Mouse (Mus musculus) adrenal gland, postnatal 14 days (tissue): ENCODE results near the gene Ndufa11. TPM values are rescaled to one million over a fixed set of nuclear protein-coding genes. Genes with fewer than 3 reads are reported as not detected.

Source experiments
- DNase-seq: peaks from one replicate; pipeline ENCODE4 v3.0.0; 2021; ENCODE audit warnings: mixed read lengths
- total RNA-seq: library from RNA; stranded (reverse); gene quantifications from 2 replicates; pipeline ENCODE4 v1.2.3, GENCODE M21; 2021

Gene Ndufa11
- total RNA-seq, 1 experiment from 2014 or later = 386 TPM

GRCm38 (mm10) chr17:56758132-56758531 is 40.6 kb downstream of the Ndufa11 start:
- peak; percentile 90 for DNase-seq

- DNase-seq = no peak
These were observed 41.7 kb downstream of the Ndufa11 start for GRCm38 (mm10) chr17:56759261-56759660.

GRCm38 (mm10) chr17:56761077-56761476 is 43.5 kb downstream of the Ndufa11 start:
- no peak for DNase-seq

- peak; percentile 94 for DNase-seq
These were observed 44.4 kb downstream of the Ndufa11 start for GRCm38 (mm10) chr17:56761991-56762410.

- DNase-seq = peak; percentile 70
These were observed 45.5 kb downstream of the Ndufa11 start for GRCm38 (mm10) chr17:56762769-56763731.

- DNase-seq = no peak
These were observed 46.2 kb downstream of the Ndufa11 start for GRCm38 (mm10) chr17:56763741-56764250.

GRCm38 (mm10) chr17:56764474-56765354 is 47.1 kb downstream of the Ndufa11 start, which contains the start of gene Dus3l:
Gene Dus3l, plus strand, starts transcription at chr17:56764757.
- DNase-seq = peak; percentile 90

- DNase-seq = no peak
These were observed 47.9 kb downstream of the Ndufa11 start for GRCm38 (mm10) chr17:56765431-56765830.

GRCm38 (mm10) chr17:56766631-56767405 is 49.3 kb downstream of the Ndufa11 start:
- no peak for DNase-seq

GRCm38 (mm10) chr17:56767531-56768135 is 50.1 kb downstream of the Ndufa11 start:
- no peak for DNase-seq

GRCm38 (mm10) chr17:56768941-56769340 is 51.4 kb downstream of the Ndufa11 start:
- no peak for DNase-seq

- no peak for DNase-seq
These were observed 52.4 kb downstream of the Ndufa11 start, which contains the start of gene Prr22 for GRCm38 (mm10) chr17:56769950-56770349. Gene Prr22, plus strand, starts transcription at chr17:56770250.

Other genes starting within 250 kb of the Ndufa11 start
- 97.0 and 102 TPM in 2 replicates for gene Ptprs, start 241.3 kb upstream of the Ndufa11 start, total RNA-seq
- gene Znrf4, start 205.3 kb upstream of the Ndufa11 start, total RNA-seq = not detected in 2 replicates
- 0.70 and 1.3 TPM in 2 replicates for gene Gm20219, start 163.4 kb upstream of the Ndufa11 start, total RNA-seq
- 112 and 141 TPM in 2 replicates for gene Safb2, start 133.2 kb upstream of the Ndufa11 start, total RNA-seq
- 104 and 121 TPM in 2 replicates for gene Safb, start 132.9 kb upstream of the Ndufa11 start, total RNA-seq
- 450 and 452 TPM in 2 replicates for gene 2410015M20Rik, start 108.0 kb upstream of the Ndufa11 start, total RNA-seq
- gene Rpl36, start 104.4 kb upstream of the Ndufa11 start, total RNA-seq = 845 and 964 TPM in 2 replicates
- 332 and 338 TPM in 2 replicates for gene Lonp1, start 90.9 kb upstream of the Ndufa11 start, total RNA-seq
- 1.8 and 2.0 TPM in 2 replicates for gene Catsperd, start 89.6 kb upstream of the Ndufa11 start, total RNA-seq
- gene Ranbp3, start 44.5 kb upstream of the Ndufa11 start, total RNA-seq = 59.4 and 63.8 TPM in 2 replicates
- gene Vmac, start 255 bp downstream of the Ndufa11 start, total RNA-seq = 22.3 and 23.9 TPM in 2 replicates
- gene Nrtn, start 39.8 kb downstream of the Ndufa11 start, total RNA-seq = 4.5 and 4.8 TPM in 2 replicates
- 29.1 and 37.2 TPM in 2 replicates for gene Dus3l, start 47.0 kb downstream of the Ndufa11 start, total RNA-seq
- 0.30 and 1.0 TPM in 2 replicates for gene Prr22, start 52.5 kb downstream of the Ndufa11 start, total RNA-seq
- gene Rfx2, start 113.2 kb downstream of the Ndufa11 start, total RNA-seq = 5.9 and 6.0 TPM in 2 replicates
- 0.44 and 0.64 TPM in 2 replicates for gene Acsbg2, start 156.7 kb downstream of the Ndufa11 start, total RNA-seq
- gene 1700061G19Rik, start 157.7 kb downstream of the Ndufa11 start, total RNA-seq = 7.2 and 7.3 TPM in 2 replicates
- 29.0 and 33.6 TPM in 2 replicates for gene Mllt1, start 217.6 kb downstream of the Ndufa11 start, total RNA-seq